Mouse (Mus musculus) MEL (cell line): Measurements from ENCODE around the gene Gm21060. TPM values are rescaled to one million over a fixed set of nuclear protein-coding genes. Genes with fewer than 3 reads are reported as not detected.
"Not testable (repeated sequence)": the region's sequence is repeated elsewhere in the genome, so short reads cannot be mapped to it uniquely, and the experiment has no call there.

Source experiments
- DNase-seq: peaks from one replicate; pipeline ENCODE4 v3.0.0; 2011; ENCODE audit warnings: low read depth, low spot score
- H3K27ac ChIP-seq: 2 replicates; pipeline ENCODE4 v1.5.1; 2012; ENCODE audit warnings: low read depth, mild to moderate bottlenecking, control low read depth, low read length, moderate library complexity; ENCODE audit not compliant: control insufficient read depth
- H3K27me3 ChIP-seq, 2 experiments: fragments of 150-350 bp in 1 of 2; sonication (generic) in 1 of 2; 2 replicates each; pipeline ENCODE4 v1.6.1; 2012; ENCODE audit warnings: low read length in 2 of 2, mild to moderate bottlenecking in 2 of 2, improper control_type of control experiment in 1 of 2, moderate library complexity in 1 of 2; ENCODE audit not compliant: insufficient read depth in 2 of 2, control insufficient read depth in 1 of 2
- H3K36me3 ChIP-seq, 2 experiments: 2 replicates each; pipeline ENCODE4 v1.6.1; 2012 to 2014; ENCODE audit warnings: low read length in 2 of 2, improper control_type of control experiment in 1 of 2, inconsistent platforms in 1 of 2, mild to moderate bottlenecking in 1 of 2; ENCODE audit not compliant: insufficient read depth in 2 of 2, control insufficient read depth in 1 of 2
- H3K4me1 ChIP-seq, 2 experiments: fragments of 150-350 bp in 1 of 2; sonication (generic) in 1 of 2; 2 replicates each; pipeline ENCODE4 v1.6.1; 2012; ENCODE audit warnings: low read length in 2 of 2, improper control_type of control experiment in 1 of 2, mild to moderate bottlenecking in 1 of 2; ENCODE audit not compliant: insufficient read depth in 2 of 2, control insufficient read depth in 1 of 2
- H3K4me3 ChIP-seq, 2 experiments: fragments of 150-350 bp in 1 of 2; sonication (generic) in 1 of 2; 2 replicates each; pipeline ENCODE4 v1.5.1; 2012; ENCODE audit warnings: low read depth in 2 of 2, low read length in 2 of 2, mild to moderate bottlenecking in 2 of 2, moderate library complexity in 2 of 2, control low read depth in 1 of 2, improper control_type of control experiment in 1 of 2; ENCODE audit not compliant: control insufficient read depth in 1 of 2, insufficient read depth in 1 of 2
- H3K79me2 ChIP-seq: 2 replicates; pipeline ENCODE4 v1.6.1; 2012; ENCODE audit warnings: mild to moderate bottlenecking, low read length, moderate library complexity; ENCODE audit not compliant: control insufficient read depth, poor library complexity, insufficient read depth
- H3K9ac ChIP-seq: 2 replicates; pipeline ENCODE4 v1.6.1; 2012; ENCODE audit warnings: low read depth, mild to moderate bottlenecking, control low read depth, low read length, moderate library complexity; ENCODE audit not compliant: control insufficient read depth, poor library complexity, severe bottlenecking
- H3K9me3 ChIP-seq: fragments of 150-350 bp; sonication (generic); replicated peaks from 2 replicates; pipeline ENCODE4 v1.6.1; 2012; ENCODE audit warnings: mild to moderate bottlenecking, low read length, improper control_type of control experiment, moderate library complexity; ENCODE audit not compliant: insufficient read depth
- CHD1 ChIP-seq: IDR thresholded peaks from 2 replicates; pipeline ENCODE4 v1.6.1; 2012; ENCODE audit warnings: low read depth, mild to moderate bottlenecking, inconsistent platforms, low read length, improper control_type of control experiment
- ELF1 ChIP-seq: IDR thresholded peaks from 2 replicates; pipeline ENCODE4 v1.6.1; 2014; ENCODE audit warnings: low read depth, mild to moderate bottlenecking, inconsistent platforms, low read length, improper control_type of control experiment, moderate library complexity
- MAX ChIP-seq: IDR thresholded peaks from 2 replicates; pipeline ENCODE4 v1.6.1; 2011; ENCODE audit warnings: low read length, improper control_type of control experiment
- MEF2A ChIP-seq: IDR thresholded peaks from 2 replicates; pipeline ENCODE4 v1.6.1; 2014; ENCODE audit warnings: low read depth, mild to moderate bottlenecking, inconsistent platforms, low read length, improper control_type of control experiment; ENCODE audit not compliant: poor library complexity, insufficient replicate concordance, severe bottlenecking; ENCODE audit errors: extremely low read depth
- RAD21 ChIP-seq: IDR thresholded peaks from 2 replicates; pipeline ENCODE4 v1.6.1; 2011; ENCODE audit warnings: mild to moderate bottlenecking, low read depth, low read length, improper control_type of control experiment
- TCF12 ChIP-seq: IDR thresholded peaks from 2 replicates; pipeline ENCODE4 v1.6.1; 2014; ENCODE audit warnings: low read depth, mild to moderate bottlenecking, inconsistent platforms, low read length, improper control_type of control experiment, moderate library complexity
- UBTF ChIP-seq: IDR thresholded peaks from 2 replicates; pipeline ENCODE4 v1.6.1; 2012; ENCODE audit warnings: low read depth, mild to moderate bottlenecking, inconsistent platforms, low read length, improper control_type of control experiment, moderate library complexity, borderline replicate concordance; ENCODE audit not compliant: insufficient read depth
- USF1 ChIP-seq: IDR thresholded peaks from 2 replicates; pipeline ENCODE4 v1.6.1; 2014; ENCODE audit warnings: low read depth, mild to moderate bottlenecking, inconsistent platforms, low read length, improper control_type of control experiment, moderate library complexity
- ZKSCAN1 ChIP-seq: IDR thresholded peaks from 2 replicates; pipeline ENCODE4 v1.6.1; 2012; ENCODE audit warnings: low read depth, mild to moderate bottlenecking, inconsistent platforms, low read length, improper control_type of control experiment, moderate library complexity
- polyA plus RNA-seq, 2 experiments: library from polyadenylated mRNA; stranded (reverse) in 1 of 2; unstranded in 1 of 2; fragments of >175 nt in 1 of 2; fragments of >200 nt in 1 of 2; gene quantifications; 2 replicates each; pipeline versions ENCODE4 v1.2.1 to v1.2.4; 2012; ENCODE audit warnings: low replicate concordance in 2 of 2, low read depth in 1 of 2; ENCODE audit not compliant: insufficient read length in 2 of 2, insufficient read depth in 1 of 2, missing spikeins in 1 of 2
- total RNA-seq: library from RNA; depleted of rRNA; stranded (reverse); fragments of 300-350 nt; gene quantifications from 2 replicates; pipeline ENCODE4 v1.2.3, GENCODE M21; 2012; rRNA removed

Gm21060 gene
- total RNA-seq (not detected in 2 replicates), polyA plus RNA-seq (not detected)

DNA sequence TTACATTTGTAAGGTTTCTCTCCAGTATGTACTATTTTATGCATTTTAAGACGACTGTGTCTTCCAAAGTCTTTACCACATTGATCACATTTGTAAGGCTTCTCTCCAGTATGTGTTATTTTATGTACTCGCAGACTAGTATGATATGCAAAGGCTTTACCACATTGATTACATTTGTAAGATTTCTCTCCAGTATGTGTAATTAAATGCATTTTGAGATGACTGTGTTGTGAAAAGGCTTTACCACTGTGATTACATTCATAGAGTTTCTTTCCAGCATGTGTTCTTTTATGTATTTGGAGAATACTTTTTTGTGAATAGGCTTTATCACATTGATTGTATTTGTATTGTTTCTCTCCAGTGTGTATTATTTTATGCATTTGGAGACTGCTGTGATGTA, at the start of gene Gm21060:
Gm21060 (minus strand) TSS at position 101 of the 400 bp plus-strand sequence.
- no peak within 1 kb of the TSS for H3K9ac ChIP-seq
- H3K36me3 ChIP-seq = no peaks in the 10 kb centered on the region
- no peak for TF ChIP-seq UBTF
- no peak for TF ChIP-seq TCF12
- TF ChIP-seq ZKSCAN1 = no peak
- no peak for TF ChIP-seq RAD21
- no peak for TF ChIP-seq MEF2A
- TF ChIP-seq ELF1 = no peak
- TF ChIP-seq CHD1 = no peak
- TF ChIP-seq MAX = no peak
- TF ChIP-seq USF1 = no peak
- peaks cover 0 to 2% of the 10 kb centered on the region in 2 experiments; a peak in 1 of 4 replicates for H3K27me3 ChIP-seq
- H3K9me3 ChIP-seq = no peaks in the 10 kb centered on the region
- no peaks in the 10 kb centered on the region for H3K4me1 ChIP-seq
- no peak for DNase-seq
- H3K79me2 ChIP-seq = no peaks in the 10 kb centered on the region
- H3K27ac ChIP-seq = no peak within 1 kb of the TSS
- H3K4me3 ChIP-seq = no peak within 1 kb of the TSS

DNA sequence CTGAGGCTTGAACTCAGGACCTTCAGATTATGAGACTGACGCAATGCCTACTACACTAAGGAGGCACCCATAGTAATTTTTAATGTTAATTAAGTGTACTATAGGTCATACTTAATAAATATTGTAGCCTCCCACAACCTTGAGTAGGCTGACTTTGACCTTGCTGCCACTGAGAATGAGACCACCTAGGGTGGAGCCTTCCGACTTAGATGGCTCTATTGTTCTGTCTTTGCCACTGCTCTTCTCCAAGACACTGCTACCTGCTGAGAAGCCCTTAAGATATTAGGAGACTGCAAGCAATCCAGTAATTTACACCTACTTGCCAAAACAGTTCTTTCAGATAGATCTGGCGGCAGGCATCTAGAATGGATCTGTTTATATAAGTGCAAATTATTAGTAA, 24.0 kb upstream of the Gm21060 start:
- not testable (repeated sequence) for H3K9me3 ChIP-seq, DNase-seq, H3K4me3 ChIP-seq, H3K27me3 ChIP-seq, H3K79me2 ChIP-seq, H3K9ac ChIP-seq, H3K4me1 ChIP-seq, H3K27ac ChIP-seq, H3K36me3 ChIP-seq

DNA sequence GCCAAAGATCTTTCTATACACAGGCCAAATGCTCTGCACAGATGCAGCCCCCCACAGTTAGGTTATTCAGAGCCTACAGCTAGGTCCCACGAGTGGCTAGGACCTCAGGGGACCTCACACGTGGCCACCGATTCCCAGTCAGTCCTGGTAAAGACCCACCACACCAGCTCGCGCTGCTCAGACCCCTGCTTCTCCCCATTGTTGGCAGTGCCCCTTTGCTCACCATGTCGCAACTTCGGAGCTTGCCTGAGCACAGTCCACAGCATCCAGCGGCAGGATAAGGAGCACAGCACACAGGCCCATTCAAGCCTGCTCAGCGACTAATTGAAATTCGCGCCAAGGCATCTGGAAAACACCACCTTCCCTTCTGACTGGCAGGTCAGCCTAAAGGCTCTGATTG, 16.3 kb upstream of the Gm21060 start:
- H3K27ac ChIP-seq, DNase-seq, H3K4me3 ChIP-seq, H3K27me3 ChIP-seq, H3K9ac ChIP-seq, H3K9me3 ChIP-seq, H3K79me2 ChIP-seq, H3K36me3 ChIP-seq, H3K4me1 ChIP-seq: not testable (repeated sequence)

- not testable (repeated sequence) for H3K27me3 ChIP-seq, H3K79me2 ChIP-seq, H3K36me3 ChIP-seq, H3K9me3 ChIP-seq, DNase-seq, H3K4me3 ChIP-seq, H3K27ac ChIP-seq, H3K4me1 ChIP-seq, H3K9ac ChIP-seq
Measured at GRCm38 (mm10) chr19:61312400-61312799, 15.5 kb upstream of the Gm21060 start.

GRCm38 (mm10) chr19:61308083-61308482, 11.2 kb upstream of the Gm21060 start:
- H3K9ac ChIP-seq, H3K36me3 ChIP-seq, DNase-seq, H3K27me3 ChIP-seq, H3K4me3 ChIP-seq, H3K27ac ChIP-seq, H3K4me1 ChIP-seq, H3K9me3 ChIP-seq, H3K79me2 ChIP-seq: not testable (repeated sequence)

DNA sequence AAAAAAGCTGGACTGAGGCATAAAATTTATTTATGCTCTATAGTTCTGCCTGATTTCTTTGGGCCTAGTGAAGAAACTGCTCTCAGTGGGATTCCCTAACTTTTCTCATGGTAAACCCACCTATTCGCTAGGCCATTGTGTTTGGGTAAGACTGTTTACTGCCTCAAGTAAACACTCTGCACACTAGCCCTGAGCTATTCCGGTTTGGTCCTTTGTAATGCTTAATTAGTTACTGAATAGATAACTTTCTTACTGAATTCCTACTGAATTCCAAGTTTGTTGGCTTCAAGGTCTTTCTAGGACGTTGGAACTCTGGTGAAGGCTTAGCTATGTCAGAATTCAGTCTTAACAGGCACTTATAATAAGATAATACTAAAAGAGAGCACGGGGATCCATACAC, 11.8 kb downstream of the Gm21060 start:
- not testable (repeated sequence) for DNase-seq

More for the DNA sequence above, 11.8 kb downstream of the Gm21060 start:
- not testable (repeated sequence) for H3K79me2 ChIP-seq, H3K4me3 ChIP-seq, H3K27me3 ChIP-seq, H3K36me3 ChIP-seq, H3K9ac ChIP-seq, H3K4me1 ChIP-seq, H3K9me3 ChIP-seq, H3K27ac ChIP-seq
